Mouse (Mus musculus) neural tube, embryonic 12.5 days (tissue): ENCODE results near the gene Snx15. TPM values are rescaled to one million over a fixed set of nuclear protein-coding genes. Genes with fewer than 3 reads are reported as not detected.

Experiments
- ATAC-seq: fragments of 200-750 bp; cut with Nextera tagmentation; 2 replicates; pipeline ENCODE4 v1.8.0; 2017; ENCODE audit warnings: low read depth, mild to moderate bottlenecking, moderate TSS enrichment, moderate library complexity; ENCODE audit not compliant: low FRiP score
- H3K27ac ChIP-seq: fragments of 300-500 bp; sonication (generic); 2 replicates; pipeline ENCODE4 v1.5.1; 2016
- H3K27me3 ChIP-seq: fragments of 300-500 bp; sonication (generic); replicated peaks from 2 replicates; pipeline ENCODE4 v1.6.1; 2016; ENCODE audit warnings: mild to moderate bottlenecking
- H3K36me3 ChIP-seq: fragments of 300-500 bp; sonication (generic); 2 replicates; pipeline ENCODE4 v1.6.1; 2016; ENCODE audit warnings: mild to moderate bottlenecking
- H3K4me1 ChIP-seq: fragments of 300-500 bp; sonication (generic); 2 replicates; pipeline ENCODE4 v1.6.1; 2016
- H3K4me2 ChIP-seq: fragments of 300-500 bp; sonication (generic); replicated peaks from 2 replicates; pipeline ENCODE4 v1.6.1; 2016; ENCODE audit warnings: mild to moderate bottlenecking
- H3K4me3 ChIP-seq: fragments of 300-500 bp; sonication (generic); 2 replicates; pipeline ENCODE4 v1.5.1; 2016
- H3K9ac ChIP-seq: fragments of 300-500 bp; sonication (generic); 2 replicates; pipeline ENCODE4 v1.6.1; 2016; ENCODE audit warnings: mild to moderate bottlenecking
- H3K9me3 ChIP-seq: fragments of 300-500 bp; sonication (generic); 2 replicates; pipeline ENCODE4 v1.6.1; 2016; ENCODE audit warnings: mild to moderate bottlenecking
- WGBS: fragments of 180-500 bp; shearing (Covaris S2); methylation state at CpG from one replicate; pipeline ENCODE4 v1.1.7; 2016; 5-methylcytosine and 5-hydroxymethylcytosine counted together
- polyA plus RNA-seq: library from polyadenylated mRNA; unstranded; fragments of >200 nt; fragmentation: Nextera tagmentation; extraction: Ambion mirVana; gene quantifications from 2 replicates; pipeline ENCODE4 v1.2.1, GENCODE M21; 2016

The Snx15 gene
- polyA plus RNA-seq, 1 experiment from 2014 or later, result 40.3 TPM

DNA sequence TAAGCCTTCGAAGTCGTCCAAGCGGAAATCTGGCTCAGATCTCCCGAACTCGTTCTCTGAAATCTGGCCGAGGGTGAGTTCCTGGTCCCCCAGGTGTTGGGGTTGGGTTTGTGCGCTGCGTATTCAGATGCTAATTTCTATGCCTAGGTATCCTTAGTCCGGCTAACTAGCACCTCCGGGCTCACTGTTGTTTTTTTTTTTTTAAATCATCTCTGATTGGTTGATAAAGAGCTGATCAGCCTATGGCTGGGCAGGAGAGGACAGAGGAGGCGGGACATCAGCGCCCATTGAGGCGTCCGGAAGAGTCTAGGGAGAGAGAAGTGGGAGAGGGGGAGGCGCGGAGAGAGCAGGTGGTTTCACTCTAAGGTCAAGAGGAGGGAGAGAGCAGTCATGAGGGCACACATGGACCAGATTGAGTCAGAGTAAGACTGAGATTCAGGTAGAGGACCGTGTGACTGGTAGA lies 42.7 kb downstream of the Snx15 start:
- H3K36me3 ChIP-seq, result peaks cover 41% of the 10 kb centered on the region
- H3K4me2 ChIP-seq, result peak overlapping the region; percentile 84
- peak overlapping the region; percentile 71 for H3K4me3 ChIP-seq
- H3K9me3 ChIP-seq, result no peaks in the 10 kb centered on the region
- H3K27me3 ChIP-seq, result no peaks in the 10 kb centered on the region
- ATAC-seq, result peak; percentile 86
- H3K27ac ChIP-seq, result no peak overlapping the region
- WGBS, result under 1% methylated on average over 17 of the region's 17 CpGs
- peaks cover 22% of the 10 kb centered on the region for H3K4me1 ChIP-seq
- H3K9ac ChIP-seq, result peak overlapping the region; percentile 44; the same call in 1 of the 2 replicates

DNA sequence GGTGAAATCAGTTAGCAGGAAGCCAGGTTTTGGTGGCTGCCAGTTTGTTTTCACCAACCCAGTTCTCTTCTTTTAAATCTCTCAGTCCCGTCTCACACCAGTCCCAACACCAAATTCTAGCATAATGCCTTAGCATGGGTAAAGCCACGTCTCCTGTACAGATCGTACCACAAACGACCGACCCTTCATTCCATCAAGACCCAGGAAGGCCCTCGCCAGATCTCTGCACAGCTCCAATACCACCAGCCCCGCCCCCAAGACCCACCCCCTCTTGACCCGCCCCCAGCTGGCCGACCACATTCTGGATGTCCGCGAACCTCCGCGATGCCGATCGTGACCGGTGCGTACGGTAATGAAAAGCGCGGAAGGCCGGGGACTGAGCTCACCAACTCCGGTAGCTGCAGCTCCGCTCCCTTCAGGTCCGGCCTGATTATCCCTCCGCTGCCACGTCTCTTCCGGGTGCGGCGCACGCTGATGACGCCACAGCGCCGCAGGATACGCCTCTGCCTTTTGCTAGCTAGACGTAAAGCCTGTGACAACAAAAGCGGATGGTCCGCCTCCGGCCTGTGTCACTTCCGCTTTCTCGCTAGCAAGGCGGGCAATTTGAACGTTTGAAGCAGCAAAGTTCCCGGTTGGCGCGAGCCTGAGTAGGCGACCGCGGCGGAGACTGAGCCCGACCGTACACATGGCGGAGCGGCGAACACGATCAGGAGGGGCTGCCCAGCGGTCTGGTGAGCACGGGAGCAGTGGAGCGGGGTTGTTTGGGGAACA lies 43.4 kb downstream of the Snx15 start, which contains the start of the genes Zfpl1 and Cdca5:
Zfpl1 (minus strand) TSS at position 479 of the 771 bp plus-strand sequence.
Cdca5 (plus strand) TSS at position 506 of the 771 bp plus-strand sequence.
- H3K27ac ChIP-seq, result no peak within 1 kb of the TSS
- H3K36me3 ChIP-seq, result peaks cover 41% of the 10 kb centered on the region
- ATAC-seq, result peak; percentile 86
- peak within 1 kb of the TSS; percentile 71 for H3K4me3 ChIP-seq
- H3K9ac ChIP-seq, result peak within 1 kb of the TSS; percentile 73
- H3K4me2 ChIP-seq, result peak within 1 kb of the TSS; percentile 84
- H3K9me3 ChIP-seq, result no peaks in the 10 kb centered on the region
- H3K4me1 ChIP-seq, result peaks cover 22% of the 10 kb centered on the region
- H3K27me3 ChIP-seq, result no peaks in the 10 kb centered on the region
- WGBS, result under 1% methylated on average over 58 of the region's 58 CpGs

DNA sequence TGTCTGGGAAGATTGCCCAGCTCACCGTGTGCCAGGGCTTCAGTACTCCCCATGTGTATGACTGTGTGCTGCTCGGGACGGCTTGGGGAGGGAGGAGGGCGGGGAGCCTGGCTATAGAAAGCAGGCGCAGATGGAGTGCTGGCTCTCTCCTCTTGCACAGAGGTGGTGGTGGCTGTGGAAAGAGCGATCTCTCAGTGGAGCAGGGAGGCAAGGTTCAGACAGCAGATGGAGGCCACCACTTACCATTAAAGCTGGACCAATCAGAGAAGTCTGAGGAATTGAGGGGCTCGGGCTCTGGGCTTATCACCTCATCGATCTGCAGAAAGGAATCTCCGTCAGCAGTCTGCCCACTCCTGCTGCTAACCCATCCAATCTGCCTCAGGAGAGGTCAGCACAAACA lies 45.9 kb downstream of the Snx15 start, which contains the start of gene Gm28374:
Gm28374 (minus strand) TSS at position 101 of the 400 bp plus-strand sequence.
- WGBS, result 92% methylated on average over 9 of the region's 9 CpGs
- Histone ChIP-seq H3K4me2 (no peak within 1 kb of the TSS), H3K9ac (no peak within 1 kb of the TSS), H3K27me3 (no peaks in the 10 kb centered on the region), H3K4me1 (peaks cover 22% of the 10 kb centered on the region), H3K9me3 (no peaks in the 10 kb centered on the region), H3K27ac (no peak within 1 kb of the TSS), H3K36me3 (peaks cover 29% of the 10 kb centered on the region), H3K4me3 (no peak within 1 kb of the TSS)
- ATAC-seq, result no peak

DNA sequence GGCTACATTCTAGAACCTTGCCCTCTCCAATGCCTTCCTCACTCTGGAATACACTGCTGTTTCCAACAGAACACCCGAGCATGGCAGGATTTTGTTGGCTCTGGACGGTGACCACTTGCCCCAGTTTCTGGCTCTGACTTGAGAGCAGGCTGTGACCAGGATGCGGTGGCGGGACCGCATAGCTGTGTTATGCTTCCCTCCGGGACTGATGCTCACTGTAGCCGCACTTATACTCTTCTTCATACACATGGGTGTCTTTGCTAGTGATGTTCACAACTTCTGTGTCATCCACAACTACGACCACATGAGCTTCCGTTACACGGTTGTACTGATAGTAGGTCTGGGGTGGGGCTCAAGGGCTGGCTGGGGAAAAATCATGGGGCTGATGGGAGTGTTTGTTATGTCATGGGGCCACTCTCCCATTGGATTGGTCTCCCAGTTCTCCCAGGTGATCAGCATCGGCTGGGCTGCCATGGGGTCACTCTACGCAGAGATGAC lies 48.1 kb downstream of the Snx15 start, which contains the start of gene Tmem262:
Tmem262 (plus strand) TSS at position 51 of the 498 bp plus-strand sequence.
- Histone ChIP-seq H3K27ac (no peak within 1 kb of the TSS), H3K27me3 (no peaks in the 10 kb centered on the region), H3K4me1 (peaks cover 19% of the 10 kb centered on the region), H3K36me3 (peaks cover 27% of the 10 kb centered on the region), H3K4me2 (no peak within 1 kb of the TSS), H3K4me3 (no peak within 1 kb of the TSS), H3K9me3 (no peaks in the 10 kb centered on the region), H3K9ac (no peak within 1 kb of the TSS)
- ATAC-seq, result no peak
- WGBS, result 95% methylated on average over 12 of the region's 12 CpGs

DNA sequence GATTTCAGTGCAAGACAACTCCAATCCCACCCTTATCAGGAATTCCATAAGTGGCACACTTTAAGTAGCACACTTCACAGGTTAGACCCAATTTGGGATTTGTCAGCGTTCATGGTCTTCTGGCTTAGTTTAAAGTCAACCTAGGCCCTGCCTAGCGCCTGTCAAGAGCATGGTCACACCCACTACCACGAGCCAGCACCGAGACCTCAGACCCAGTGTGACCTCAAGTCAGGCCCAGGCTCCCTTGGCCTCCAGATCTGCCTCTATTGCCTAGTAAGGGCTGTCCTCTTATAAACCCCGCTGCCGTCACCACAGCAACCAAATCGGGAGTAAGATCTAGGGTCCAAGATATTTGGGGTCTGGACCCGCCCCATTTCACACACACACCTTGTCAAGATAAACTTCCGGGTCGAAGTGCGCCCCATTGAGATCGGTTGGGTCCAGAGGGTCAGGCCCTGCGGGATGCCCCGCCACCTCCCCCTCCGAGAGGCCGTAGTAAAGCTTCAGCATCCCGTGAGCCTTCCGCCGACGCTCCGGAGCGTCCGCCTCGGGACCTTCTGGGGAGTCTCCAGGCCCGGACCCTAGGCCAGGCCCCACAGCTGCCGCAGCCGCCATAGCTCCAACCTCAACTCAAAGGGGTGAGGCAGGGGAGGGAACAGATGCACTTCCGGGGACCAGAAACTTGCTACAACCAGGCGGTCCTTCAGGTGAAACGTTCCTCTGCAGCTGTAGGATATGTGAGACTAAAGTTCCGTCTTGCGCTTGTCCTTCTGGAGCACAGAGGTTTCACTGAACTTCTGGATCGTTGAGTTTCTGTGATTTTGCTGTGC lies 51.3 kb downstream of the Snx15 start, which contains the start of gene Vps51:
Vps51 (minus strand) TSS at position 668 of the 830 bp plus-strand sequence.
- H3K36me3 ChIP-seq, result peaks cover 37% of the 10 kb centered on the region
- peak; percentile 82 for ATAC-seq
- H3K9ac ChIP-seq, result peak within 1 kb of the TSS; percentile 61
- peaks cover 8% of the 10 kb centered on the region for H3K4me1 ChIP-seq
- peak within 1 kb of the TSS; percentile 92 for H3K4me2 ChIP-seq
- no peaks in the 10 kb centered on the region for H3K27me3 ChIP-seq
- H3K4me3 ChIP-seq, result peak within 1 kb of the TSS; percentile 69
- H3K27ac ChIP-seq, result peak within 1 kb of the TSS; percentile 67; the same call in 1 of the 2 replicates
- 2% methylated on average over 33 of the region's 33 CpGs for WGBS
- H3K9me3 ChIP-seq, result no peaks in the 10 kb centered on the region

DNA sequence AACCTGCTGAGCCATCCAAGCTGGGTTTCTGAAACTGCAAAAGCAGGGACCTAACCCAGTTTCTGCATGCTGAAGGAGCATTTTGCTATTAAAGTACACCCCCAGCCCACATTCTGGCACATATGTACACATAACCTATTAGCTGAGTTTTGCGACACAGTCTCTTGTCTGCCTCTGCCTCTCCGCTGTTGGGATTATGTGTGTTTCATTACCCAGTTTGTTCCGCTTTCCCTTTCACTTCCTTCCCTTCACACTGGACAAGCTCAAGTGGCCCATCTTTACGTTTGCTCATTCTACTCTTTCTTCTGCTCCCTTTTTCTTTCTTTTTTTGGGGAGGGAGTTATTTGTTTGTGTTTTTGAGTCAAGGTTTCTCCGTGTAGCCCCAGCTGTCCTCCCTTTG lies 54.2 kb downstream of the Snx15 start:
- peaks cover 9% of the 10 kb centered on the region for H3K4me1 ChIP-seq
- no peaks in the 10 kb centered on the region for H3K27me3 ChIP-seq
- no peak overlapping the region for H3K4me3 ChIP-seq
- no peak overlapping the region for H3K9ac ChIP-seq
- H3K36me3 ChIP-seq, result peaks cover 49% of the 10 kb centered on the region
- H3K27ac ChIP-seq, result no peak overlapping the region
- WGBS, result 93% methylated on average over 5 of the region's 5 CpGs
- no peaks in the 10 kb centered on the region for H3K9me3 ChIP-seq
- no peak overlapping the region for H3K4me2 ChIP-seq
- ATAC-seq, result no peak

DNA sequence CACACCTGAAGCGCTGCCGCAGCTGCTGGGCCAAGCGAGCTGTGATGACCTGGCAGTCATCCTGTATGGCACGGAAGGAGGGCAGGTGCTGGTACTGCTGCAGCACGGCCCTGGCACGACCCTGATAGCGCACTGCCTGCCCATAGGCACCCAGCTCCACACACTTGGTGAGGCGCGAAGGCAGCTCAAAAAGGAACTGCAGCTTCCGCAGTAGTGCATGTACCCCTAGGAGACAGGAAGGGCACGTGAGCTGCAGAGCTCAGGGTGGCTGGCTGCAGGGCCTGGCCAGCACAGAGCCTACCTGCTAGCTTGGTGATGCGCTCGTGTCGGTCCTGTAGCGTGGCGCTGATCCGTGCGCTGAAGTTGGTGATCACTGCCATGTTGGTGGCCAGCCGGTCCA lies 56.8 kb downstream of the Snx15 start:
- peaks cover 54% of the 10 kb centered on the region for H3K36me3 ChIP-seq

DNA sequence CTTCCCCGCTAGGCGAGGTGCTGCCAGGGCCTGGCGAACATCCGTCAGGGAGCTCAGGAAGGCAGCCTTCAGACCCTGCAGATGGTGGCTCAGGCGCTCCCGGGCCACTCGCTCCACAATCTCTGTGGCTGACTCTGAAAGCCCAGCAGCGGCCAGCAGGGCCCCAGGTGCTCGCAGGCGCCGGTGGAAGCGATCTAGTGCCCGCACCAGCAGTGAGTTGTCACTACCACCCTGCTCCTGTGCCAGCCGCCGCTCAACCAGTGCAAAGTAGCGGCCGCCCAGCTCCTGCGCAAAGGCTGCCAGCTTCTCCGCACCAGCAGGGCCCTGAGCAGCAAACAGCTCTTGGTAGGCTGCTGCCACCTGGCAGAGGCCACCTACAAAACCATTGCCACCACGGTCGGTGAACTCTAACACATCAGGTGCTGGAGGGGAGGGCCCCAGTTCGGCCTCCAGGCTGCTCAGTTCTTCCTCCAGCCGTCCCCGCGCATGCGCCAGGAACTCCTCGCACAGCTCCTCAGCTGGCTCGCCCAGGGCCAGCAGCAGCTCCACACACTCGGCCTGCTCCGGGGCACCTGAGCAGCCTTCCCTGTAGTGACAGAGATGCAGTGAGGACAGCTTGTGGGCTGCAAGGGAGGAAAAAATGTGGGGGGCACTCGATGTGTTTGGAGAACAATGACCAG lies 57.4 kb downstream of the Snx15 start:
- no peak overlapping the region for H3K4me2 ChIP-seq
- H3K27me3 ChIP-seq, result no peaks in the 10 kb centered on the region
- H3K4me3 ChIP-seq, result no peak overlapping the region
- peaks cover 23% of the 10 kb centered on the region for H3K4me1 ChIP-seq
- no peak for ATAC-seq
- no peaks in the 10 kb centered on the region for H3K9me3 ChIP-seq
- H3K27ac ChIP-seq, result no peak overlapping the region
- 93% methylated on average over 31 of the region's 31 CpGs for WGBS
- peaks cover 54% of the 10 kb centered on the region for H3K36me3 ChIP-seq
- no peak overlapping the region for H3K9ac ChIP-seq

More for the DNA sequence above, 56.8 kb downstream of the Snx15 start:
- ATAC-seq, result no peak
- H3K9me3 ChIP-seq, result no peaks in the 10 kb centered on the region
- peaks cover 22% of the 10 kb centered on the region for H3K4me1 ChIP-seq
- H3K27ac ChIP-seq, result no peak overlapping the region
- H3K4me3 ChIP-seq, result no peak overlapping the region
- H3K27me3 ChIP-seq, result no peaks in the 10 kb centered on the region
- H3K9ac ChIP-seq, result no peak overlapping the region
- 95% methylated on average over 19 of the region's 19 CpGs for WGBS
- H3K4me2 ChIP-seq, result no peak overlapping the region

DNA sequence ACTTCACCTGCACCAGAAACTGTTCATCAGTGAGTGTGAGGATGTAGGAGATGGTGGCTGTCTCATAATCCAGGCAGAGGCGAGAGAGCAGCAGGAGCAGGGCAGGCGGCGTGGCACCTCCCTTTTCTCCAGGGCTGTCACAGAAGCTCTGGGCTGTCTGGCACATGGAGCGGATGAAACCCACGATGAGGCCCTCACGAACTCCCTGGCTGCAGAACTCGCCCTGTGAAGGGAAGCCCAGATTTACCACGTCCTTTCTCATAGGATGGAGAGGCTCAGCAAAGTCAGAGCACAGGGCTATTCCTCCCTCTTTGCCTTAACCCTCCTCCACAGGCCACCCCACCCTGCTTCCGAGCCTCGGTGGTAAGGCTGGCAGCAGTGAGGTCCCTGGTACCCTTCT lies 58.3 kb downstream of the Snx15 start:
- Histone ChIP-seq H3K4me2 (no peak overlapping the region), H3K36me3 (peaks cover 50% of the 10 kb centered on the region), H3K9me3 (no peaks in the 10 kb centered on the region), H3K4me3 (no peak overlapping the region), H3K9ac (no peak overlapping the region), H3K4me1 (peaks cover 25% of the 10 kb centered on the region), H3K27ac (no peak overlapping the region), H3K27me3 (no peaks in the 10 kb centered on the region)
- ATAC-seq, result no peak
- 94% methylated on average over 10 of the region's 10 CpGs for WGBS
